Mouse (Mus musculus): ENCODE measurements around the gene Elfn1. TPM values are rescaled to one million over a fixed set of nuclear protein-coding genes. Genes with fewer than 3 reads are reported as not detected.

The Elfn1 gene
- total RNA-seq, 2 experiments from 2014 or later = not detected

GRCm38 (mm10) chr5:139930102-139930501, 22.4 kb downstream of the Elfn1 start:
- Histone ChIP-seq H3K4me3 (no peak overlapping the region), H3K27ac (no peak overlapping the region)
- intact Hi-C loops (cut with DNase I) = no loop called here
- TF ChIP-seq CTCF (IDR thresholded peaks at IDR 0.05) = no peak
- no peak for DNase-seq

- Histone ChIP-seq H3K27ac (no peak overlapping the region), H3K4me3 (peak overlapping the region; percentile 40)
- intact Hi-C loops (cut with DNase I) = no loop called here
- no peak for DNase-seq
- TF ChIP-seq CTCF (IDR thresholded peaks at IDR 0.05) = no peak
Observed at GRCm38 (mm10) chr5:139930927-139931351, 23.2 kb downstream of the Elfn1 start.

GRCm38 (mm10) chr5:139931947-139932540, 24.3 kb downstream of the Elfn1 start:
- intact Hi-C loops (cut with DNase I) = no loop called here
- TF ChIP-seq CTCF (IDR thresholded peaks at IDR 0.05) = no peak
- no peak for DNase-seq
- Histone ChIP-seq H3K4me3 (no peak overlapping the region), H3K27ac (no peak overlapping the region)

GRCm38 (mm10) chr5:139932595-139933271, 25.0 kb downstream of the Elfn1 start:
- DNase-seq = no peak
- intact Hi-C loops (cut with DNase I) = no loop called here
- H3K4me3 ChIP-seq = no peak overlapping the region
- no peak overlapping the region for H3K27ac ChIP-seq
- no peak for TF ChIP-seq CTCF (IDR thresholded peaks at IDR 0.05)

- intact Hi-C loops (cut with DNase I) = no loop called here
- peak; percentile 62 for TF ChIP-seq CTCF (IDR thresholded peaks at IDR 0.05)
- Histone ChIP-seq H3K27ac (no peak overlapping the region), H3K4me3 (no peak overlapping the region)
- DNase-seq = peak; percentile 49
Observed at GRCm38 (mm10) chr5:139933476-139933875, 25.7 kb downstream of the Elfn1 start.

- TF ChIP-seq CTCF (IDR thresholded peaks at IDR 0.05) = no peak
- intact Hi-C loops (cut with DNase I) = no loop called here
- Histone ChIP-seq H3K27ac (no peak overlapping the region), H3K4me3 (no peak overlapping the region)
- DNase-seq = no peak
Observed at GRCm38 (mm10) chr5:139936431-139936830, 28.7 kb downstream of the Elfn1 start.

- DNase-seq = no peak
- no peak for TF ChIP-seq CTCF (IDR thresholded peaks at IDR 0.05)
- Histone ChIP-seq H3K4me3 (no peak overlapping the region), H3K27ac (no peak overlapping the region)
- intact Hi-C loops (cut with DNase I) = no loop called here
Observed at GRCm38 (mm10) chr5:139944697-139945096, 37.0 kb downstream of the Elfn1 start.

GRCm38 (mm10) chr5:139945715-139946364, 38.1 kb downstream of the Elfn1 start:
- no peak overlapping the region for H3K4me3 ChIP-seq
- DNase-seq = no peak
- no peak for TF ChIP-seq CTCF (IDR thresholded peaks at IDR 0.05)
- intact Hi-C loops (cut with DNase I) = no loop called here
- no peak overlapping the region for H3K27ac ChIP-seq

GRCm38 (mm10) chr5:139947446-139947845, 39.7 kb downstream of the Elfn1 start:
- intact Hi-C loops (cut with DNase I) = no loop called here
- TF ChIP-seq CTCF (IDR thresholded peaks at IDR 0.05) = peak; percentile 61
- Histone ChIP-seq H3K27ac (no peak overlapping the region), H3K4me3 (no peak overlapping the region)
- no peak for DNase-seq

GRCm38 (mm10) chr5:139948552-139948951, 40.8 kb downstream of the Elfn1 start:
- no peak for DNase-seq
- Histone ChIP-seq H3K4me3 (no peak overlapping the region), H3K27ac (no peak overlapping the region)
- no peak for TF ChIP-seq CTCF (IDR thresholded peaks at IDR 0.05)
- intact Hi-C loops (cut with DNase I) = no loop called here

- no peak for TF ChIP-seq CTCF (IDR thresholded peaks at IDR 0.05)
- intact Hi-C loops (cut with DNase I) = no loop called here
Observed at GRCm38 (mm10) chr5:139949363-139949762, 41.6 kb downstream of the Elfn1 start.

GRCm38 (mm10) chr5:139949975-139950578, 42.3 kb downstream of the Elfn1 start:
- TF ChIP-seq CTCF (IDR thresholded peaks at IDR 0.05) = no peak
- H3K27ac ChIP-seq = no peak overlapping the region
- intact Hi-C loops (cut with DNase I) = no loop called here
- no peak overlapping the region for H3K4me3 ChIP-seq
- DNase-seq = no peak

More at GRCm38 (mm10) chr5:139949363-139949762, 41.6 kb downstream of the Elfn1 start:
- DNase-seq = no peak
- H3K27ac ChIP-seq = no peak overlapping the region
- no peak overlapping the region for H3K4me3 ChIP-seq

GRCm38 (mm10) chr5:139956859-139957258, 49.1 kb downstream of the Elfn1 start:
- DNase-seq = peak; percentile 60
- Histone ChIP-seq H3K27ac (no peak overlapping the region), H3K4me3 (peak overlapping the region; percentile 39)
- no peak; the same call in 1 of the 2 replicates for TF ChIP-seq CTCF (IDR thresholded peaks at IDR 0.05)
- intact Hi-C loops (cut with DNase I) = loop anchor here (5.0 kb wide), 1 partner anchor 180 kb away; no protein-coding TSS in a partner anchor

Data from gastrocnemius, adult 2 months (tissue).